Mouse (Mus musculus) spleen, adult 2 months (tissue): ENCODE measurements around the gene Fcna.

Experiments used
- CTCF ChIP-seq: fragments of 200-500 bp; IDR thresholded peaks from 2 replicates; pipeline ENCODE4 v1.5.1; 2011; ENCODE audit warnings: mild to moderate bottlenecking, inconsistent platforms; ENCODE audit not compliant: insufficient read depth, insufficient read length, insufficient replicate concordance; ENCODE audit errors: extremely low read depth
- POLR2A ChIP-seq: fragments of 200-500 bp; IDR thresholded peaks from 2 replicates; pipeline ENCODE4 v1.6.1; 2011; ENCODE audit warnings: low read depth, low read length, inconsistent platforms

GRCm38 (mm10) chr2:25584856-25585255 is 43.0 kb downstream of the Fcna start:
- TF ChIP-seq CTCF (no peak), POLR2A (no peak)
